Mouse (Mus musculus) telencephalon, adult 2 months (tissue): ENCODE measurements at regions not wholly inside any gene's neighbourhood (a gene's known extent, or its start where the extent isn't known, plus 50 kb on each side); places are given as distances from the start of the nearest gene placed in this dataset.

ENCODE experiments used
- DNase-seq: peaks from one replicate; pipeline ENCODE4 v3.0.0-alpha.2; 2011; ENCODE audit warnings: low read depth, low spot score

DNA sequence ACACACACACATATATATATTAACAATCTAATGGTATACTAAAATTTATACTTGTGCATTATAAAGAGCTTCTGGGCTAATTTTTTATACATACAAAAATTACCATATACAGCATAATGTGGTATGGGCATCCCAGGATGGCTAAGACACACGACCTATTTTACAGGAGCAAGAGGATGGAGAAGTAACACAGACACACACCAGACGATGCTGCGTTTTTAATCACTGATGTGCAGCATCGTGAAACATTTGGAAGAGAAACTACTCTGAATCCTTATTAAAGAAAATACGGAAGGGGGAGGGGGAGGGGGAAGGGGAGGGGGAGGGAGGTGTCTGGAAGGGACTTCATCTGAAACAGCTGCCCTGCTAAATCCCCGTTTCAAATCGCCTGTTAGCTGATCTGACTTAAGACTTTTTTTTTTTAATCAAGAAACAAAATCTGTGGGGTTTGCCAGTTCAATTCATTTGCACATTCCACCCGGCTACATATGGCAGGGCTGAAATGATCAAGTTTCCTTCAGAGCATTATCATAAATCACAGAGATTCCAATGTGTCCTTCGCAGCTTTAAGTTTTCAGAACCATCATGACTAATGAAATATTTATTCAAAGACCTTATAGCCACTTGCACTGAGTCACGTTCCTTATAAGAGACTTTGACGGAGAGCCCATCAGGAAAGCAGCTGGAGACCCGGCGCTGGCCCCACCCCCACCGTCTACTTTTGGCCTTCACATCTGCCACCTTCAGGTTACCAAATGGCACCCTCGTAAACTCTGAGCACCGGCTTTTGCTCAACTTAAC lies 89.4 kb upstream of the Rnd3 start:
- no peak for DNase-seq

- no peak for DNase-seq
These were observed 88.5 kb upstream of the Rnd3 start for GRCm38 (mm10) chr2:51237451-51237850.

DNA sequence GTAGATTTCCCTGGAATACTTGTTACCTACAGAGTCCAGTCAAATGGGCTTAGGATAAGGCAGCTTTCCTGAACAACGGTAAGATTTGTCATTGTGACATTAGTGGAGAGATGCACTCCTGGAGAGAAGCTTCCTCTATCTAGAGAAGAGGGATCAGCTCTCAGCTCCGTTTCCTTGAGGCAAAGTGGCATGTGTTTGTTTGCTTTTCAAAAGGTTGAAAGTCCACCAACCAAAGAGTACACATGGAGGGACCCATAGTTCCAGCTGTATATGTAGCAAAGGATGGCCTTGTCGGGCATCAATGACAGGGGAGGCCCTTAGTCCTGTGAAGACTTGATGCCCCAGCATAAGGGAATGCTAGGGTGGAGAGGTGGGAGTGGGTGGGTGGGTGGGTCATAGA lies 87.9 kb upstream of the Rnd3 start:
- no peak for DNase-seq

GRCm38 (mm10) chr2:51234427-51234826 lies 85.5 kb upstream of the Rnd3 start:
- no peak for DNase-seq

DNA sequence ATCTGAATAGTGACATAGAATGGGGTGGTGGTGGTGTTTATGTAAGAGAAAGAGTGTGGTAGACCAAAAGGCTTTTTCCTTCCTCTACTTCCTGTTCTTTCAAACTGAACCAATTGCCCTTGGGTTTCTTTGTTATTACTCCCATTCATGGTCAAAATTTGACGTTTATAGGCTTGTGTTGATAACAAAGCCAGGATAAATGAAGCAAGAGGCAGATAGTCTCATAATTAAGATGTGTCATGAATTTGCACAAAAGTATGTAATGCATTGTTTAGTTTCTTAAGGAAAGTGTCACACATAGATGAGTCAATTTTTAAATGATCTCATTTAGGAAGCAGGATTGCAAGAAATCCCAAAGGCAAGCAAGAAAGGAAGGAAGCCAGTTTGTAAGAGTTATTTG lies 73.9 kb upstream of the Rnd3 start:
- no peak for DNase-seq

DNA sequence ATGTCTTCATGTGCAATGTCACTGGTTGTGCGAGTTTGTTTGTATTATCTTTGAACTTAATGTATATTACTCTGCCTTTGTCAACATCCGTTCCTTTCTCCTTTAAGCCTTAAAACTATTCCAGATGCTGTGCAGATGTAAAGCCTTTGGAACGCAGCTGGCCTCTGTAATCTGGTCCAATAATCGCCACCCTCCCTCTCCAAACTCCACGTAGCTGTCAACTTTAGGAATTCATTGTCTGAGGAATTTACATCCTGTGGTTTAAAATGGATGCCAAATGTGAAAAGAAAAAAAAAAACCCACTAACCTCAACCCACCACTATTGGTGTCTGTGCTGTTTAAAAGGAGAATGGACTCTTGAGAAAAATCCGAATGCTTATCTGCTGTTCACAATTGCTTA lies 70.8 kb upstream of the Rnd3 start:
- DNase-seq = no peak

GRCm38 (mm10) chr2:51207150-51208022 lies 58.5 kb upstream of the Rnd3 start:
- no peak for DNase-seq

DNA sequence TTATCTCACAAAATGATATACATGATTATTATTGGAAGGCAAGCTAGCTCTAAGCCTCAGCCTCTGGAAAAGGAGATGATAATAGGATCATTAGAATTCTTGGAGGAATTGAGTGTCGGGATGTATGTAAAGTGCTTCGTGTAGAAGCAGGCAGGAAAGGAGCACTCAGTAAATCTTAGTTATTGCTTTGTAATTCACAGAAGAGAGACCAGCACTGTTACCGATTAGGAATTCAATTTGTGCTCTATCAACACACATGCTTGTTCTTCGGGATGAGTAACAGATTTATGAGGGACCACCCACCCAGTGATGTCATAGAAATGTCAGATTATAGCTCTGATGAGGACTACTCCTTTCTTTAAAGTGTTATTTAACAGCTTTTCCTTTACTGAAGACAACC lies 57.4 kb upstream of the Rnd3 start:
- no peak for DNase-seq
